Mouse (Mus musculus) liver, embryonic 11.5 days (tissue): Measurements from ENCODE around the gene Gm6793. TPM values are rescaled to one million over a fixed set of nuclear protein-coding genes. Genes with fewer than 3 reads are reported as not detected.

ENCODE experiments used
- ATAC-seq: fragments of 200-750 bp; cut with Nextera tagmentation; replicated peaks from 2 replicates; pipeline ENCODE4 v1.8.0; 2017; ENCODE audit warnings: moderate number of reproducible peaks, mild to moderate bottlenecking, moderate TSS enrichment, moderate library complexity; ENCODE audit not compliant: low FRiP score
- DNase-seq: peaks from one replicate; pipeline ENCODE4 v3.0.0-alpha.2; 2017; ENCODE audit warnings: low spot score
- H3K27ac ChIP-seq: fragments of 300-500 bp; sonication (generic); 2 replicates; pipeline ENCODE4 v1.5.1; 2014; ENCODE audit warnings: mild to moderate bottlenecking, low read depth, low read length, control low read depth
- H3K27me3 ChIP-seq: fragments of 300-500 bp; sonication (generic); replicated peaks from 2 replicates; pipeline ENCODE4 v1.6.1; 2014; ENCODE audit warnings: low read length, mixed read lengths; ENCODE audit not compliant: control insufficient read depth, insufficient read depth
- H3K36me3 ChIP-seq: fragments of 300-500 bp; sonication (generic); 2 replicates; pipeline ENCODE4 v1.6.1; 2014; ENCODE audit warnings: mild to moderate bottlenecking, low read length, moderate library complexity, mixed read lengths; ENCODE audit not compliant: control insufficient read depth, insufficient read depth
- H3K4me1 ChIP-seq: fragments of 300-500 bp; sonication (generic); replicated peaks from 2 replicates; pipeline ENCODE4 v1.6.1; 2014; ENCODE audit warnings: low read length, mixed read lengths; ENCODE audit not compliant: control insufficient read depth, insufficient read depth
- H3K4me2 ChIP-seq: fragments of 300-500 bp; sonication (generic); 2 replicates; pipeline ENCODE4 v1.6.1; 2014; ENCODE audit warnings: mild to moderate bottlenecking, control low read depth, moderate library complexity
- H3K4me3 ChIP-seq: fragments of 300-500 bp; sonication (generic); 2 replicates; pipeline ENCODE4 v1.5.1; 2014; ENCODE audit warnings: low read depth, low read length, control low read depth
- H3K9ac ChIP-seq: fragments of 300-500 bp; sonication (generic); 2 replicates; pipeline ENCODE4 v1.6.1; 2014; ENCODE audit warnings: low read depth, low read length, control low read depth
- H3K9me3 ChIP-seq: fragments of 300-500 bp; sonication (generic); 2 replicates; pipeline ENCODE4 v1.6.1; 2016; ENCODE audit warnings: low read length, inconsistent platforms, mixed read lengths; ENCODE audit not compliant: control insufficient read depth
- WGBS: fragments of 180-500 bp; shearing (Covaris S2); extraction: QIAGEN DNeasy Blood & Tissue Kit; methylation state at CpG from one replicate; pipeline ENCODE4 v1.1.7; 2014; 5-methylcytosine and 5-hydroxymethylcytosine counted together
- polyA plus RNA-seq: library from polyadenylated mRNA; unstranded; fragments of >200 nt; fragmentation: Nextera tagmentation; extraction: Ambion mirVana; gene quantifications from 2 replicates; pipeline ENCODE4 v1.2.1, GENCODE M21; 2014

Gene Gm6793
- polyA plus RNA-seq, 1 experiment from 2014 or later = 1.0 TPM

GRCm38 (mm10) chr8:111976326-111976725 is 38.5 kb downstream of the Gm6793 start:
- peaks cover 26% of the 10 kb centered on the region; the same call in 1 of the 2 replicates for H3K36me3 ChIP-seq

GRCm38 (mm10) chr8:111975706-111976105 is 39.1 kb downstream of the Gm6793 start:
- no peak for ATAC-seq
- H3K4me3 ChIP-seq = no peak overlapping the region
- no peak overlapping the region for H3K4me2 ChIP-seq
- 90% methylated on average over 2 of the region's 2 CpGs for WGBS
- no peak for DNase-seq
- H3K27me3 ChIP-seq = no peaks in the 10 kb centered on the region
- H3K27ac ChIP-seq = no peak overlapping the region
- H3K9me3 ChIP-seq = no peaks in the 10 kb centered on the region
- H3K4me1 ChIP-seq = no peaks in the 10 kb centered on the region; the same call in 1 of the 2 replicates
- no peak overlapping the region for H3K9ac ChIP-seq
- peaks cover 26% of the 10 kb centered on the region; the same call in 1 of the 2 replicates for H3K36me3 ChIP-seq

More at GRCm38 (mm10) chr8:111976326-111976725, 38.5 kb downstream of the Gm6793 start:
- Histone ChIP-seq H3K4me2 (no peak overlapping the region), H3K9ac (no peak overlapping the region), H3K27ac (no peak overlapping the region; the same call in 1 of the 2 replicates), H3K4me3 (no peak overlapping the region), H3K4me1 (no peaks in the 10 kb centered on the region; the same call in 1 of the 2 replicates), H3K9me3 (no peaks in the 10 kb centered on the region), H3K27me3 (no peaks in the 10 kb centered on the region)
- DNase-seq (no peak), ATAC-seq (0 out of 2 replicates have a peak, but pooled peaks have one; percentile 24)
- 66% methylated on average over 2 of the region's 2 CpGs for WGBS

DNA sequence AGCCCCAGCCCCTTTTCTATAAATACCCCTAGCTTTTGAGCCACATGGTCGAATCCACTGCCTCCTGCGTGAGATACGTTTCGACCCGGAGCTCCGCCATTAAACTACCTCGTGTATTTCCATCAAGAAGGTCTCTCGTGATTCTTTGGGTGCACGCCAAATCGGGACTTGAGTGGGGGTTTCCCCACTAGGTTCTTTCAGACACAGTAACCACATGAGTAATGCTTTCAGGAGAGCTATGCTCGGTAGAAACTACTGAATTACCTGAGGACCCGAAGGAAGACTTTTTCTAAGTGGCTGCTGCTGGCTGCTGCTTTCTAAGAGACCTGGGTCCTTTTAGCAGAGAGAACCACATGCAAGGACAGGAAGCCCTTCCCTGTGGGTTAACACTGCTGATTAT is 40.7 kb downstream of the Gm6793 start:
- DNase-seq (no peak), ATAC-seq (no peak)
- Histone ChIP-seq H3K4me3 (no peak overlapping the region), H3K9me3 (no peaks in the 10 kb centered on the region), H3K4me1 (no peaks in the 10 kb centered on the region; the same call in 1 of the 2 replicates), H3K36me3 (peaks cover 28% of the 10 kb centered on the region; the same call in 1 of the 2 replicates), H3K4me2 (no peak overlapping the region), H3K9ac (no peak overlapping the region), H3K27me3 (no peaks in the 10 kb centered on the region), H3K27ac (no peak overlapping the region)
- 97% methylated on average over 12 of the region's 12 CpGs for WGBS

DNA sequence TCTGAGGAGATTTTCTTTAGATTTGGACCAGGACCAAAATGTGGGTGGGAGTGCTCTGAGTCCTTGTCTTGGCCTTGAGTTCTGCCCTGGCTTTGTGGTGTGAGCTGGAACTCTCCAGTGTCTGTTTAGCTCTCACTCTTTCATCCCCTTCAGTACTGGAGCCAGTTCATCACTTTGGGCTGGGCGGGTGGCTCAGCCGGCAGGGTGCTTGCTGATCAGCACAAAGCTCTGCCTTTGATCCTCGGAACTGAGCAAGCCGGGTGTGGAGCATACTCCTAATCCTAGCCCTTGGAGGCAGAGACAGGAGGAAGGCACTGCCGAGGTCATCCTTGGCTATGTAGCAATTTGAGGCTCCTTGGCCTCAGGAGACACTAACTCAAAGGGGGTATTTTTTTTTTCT is 45.8 kb downstream of the Gm6793 start:
- Histone ChIP-seq H3K27ac (no peak overlapping the region), H3K27me3 (no peaks in the 10 kb centered on the region), H3K9ac (no peak overlapping the region), H3K4me1 (no peaks in the 10 kb centered on the region), H3K4me3 (no peak overlapping the region), H3K4me2 (no peak overlapping the region), H3K36me3 (peaks cover 8% of the 10 kb centered on the region; the same call in 1 of the 2 replicates), H3K9me3 (no peaks in the 10 kb centered on the region)
- DNase-seq = no peak
- ATAC-seq = no peak
- WGBS = 68% methylated on average over 5 of the region's 5 CpGs

DNA sequence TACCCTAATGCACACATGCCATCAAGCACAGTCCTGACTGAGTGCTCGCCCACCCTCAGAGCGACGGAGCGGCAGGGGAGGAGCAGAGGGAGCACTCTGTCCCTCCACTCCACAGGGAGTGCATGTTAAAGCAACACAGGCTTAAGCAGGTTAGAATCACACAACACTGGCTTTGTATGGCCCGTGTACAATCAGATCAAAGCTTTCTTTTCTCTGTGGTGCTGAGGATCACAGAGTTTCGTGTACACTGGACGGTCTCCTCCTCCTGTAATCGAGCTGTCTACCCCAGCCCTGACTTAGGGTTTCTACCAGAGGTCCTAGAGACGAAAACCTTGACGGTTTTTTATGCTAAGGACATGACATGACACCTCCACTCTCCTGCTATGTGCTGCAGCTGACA is 46.3 kb downstream of the Gm6793 start:
- Histone ChIP-seq H3K27ac (no peak overlapping the region), H3K27me3 (no peaks in the 10 kb centered on the region), H3K4me3 (no peak overlapping the region), H3K36me3 (peaks cover 6% of the 10 kb centered on the region; the same call in 1 of the 2 replicates), H3K4me2 (no peak overlapping the region), H3K4me1 (no peaks in the 10 kb centered on the region), H3K9me3 (no peaks in the 10 kb centered on the region), H3K9ac (no peak overlapping the region)
- DNase-seq (no peak), ATAC-seq (no peak)
- WGBS = 89% methylated on average over 10 of the region's 10 CpGs

- Histone ChIP-seq H3K9ac (no peak overlapping the region), H3K4me2 (no peak overlapping the region), H3K27me3 (no peaks in the 10 kb centered on the region), H3K27ac (no peak overlapping the region), H3K36me3 (peaks cover 2% of the 10 kb centered on the region; the same call in 1 of the 2 replicates), H3K4me1 (no peaks in the 10 kb centered on the region), H3K4me3 (no peak overlapping the region), H3K9me3 (no peaks in the 10 kb centered on the region)
- DNase-seq (no peak), ATAC-seq (peak; percentile 75)
- WGBS = 46% methylated on average over 5 of the region's 5 CpGs
These were observed 47.5 kb downstream of the Gm6793 start for GRCm38 (mm10) chr8:111967246-111967870.

DNA sequence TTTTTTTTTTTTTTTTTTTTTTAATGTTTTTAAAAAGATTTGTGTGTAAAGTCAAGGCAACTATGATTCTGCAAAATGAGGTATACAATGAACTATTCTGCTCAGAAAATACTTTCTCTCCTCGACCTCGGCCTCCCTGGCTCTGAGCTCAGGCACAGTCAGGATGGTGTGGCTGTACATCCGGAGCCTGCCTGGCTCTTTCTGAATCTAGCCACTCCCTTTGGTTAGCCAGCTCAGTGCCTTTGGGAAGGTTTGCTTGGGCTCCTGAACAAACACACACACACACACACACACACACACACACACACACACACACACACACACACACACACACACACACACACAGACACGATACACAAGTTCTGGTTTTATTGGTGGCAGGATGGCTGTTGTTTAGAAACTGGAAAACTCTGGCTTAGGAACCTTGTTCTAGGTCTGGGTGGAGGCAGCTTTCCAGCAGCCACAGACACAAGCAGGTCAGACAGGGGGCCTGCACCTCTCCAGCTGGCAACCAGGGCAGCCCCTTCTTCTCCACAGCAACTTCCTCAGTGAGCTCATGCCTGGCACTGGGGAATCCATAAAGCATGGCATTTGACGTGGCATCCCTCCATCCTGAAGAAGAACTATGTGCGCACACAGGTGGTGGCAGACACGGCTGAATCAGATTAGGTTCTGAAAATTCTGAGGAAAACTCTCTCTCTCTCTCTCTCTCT is 49.8 kb downstream of the Gm6793 start:
- no peak overlapping the region for H3K4me2 ChIP-seq
- H3K36me3 ChIP-seq = no peaks in the 10 kb centered on the region; the same call in 1 of the 2 replicates
- no peak overlapping the region for H3K27ac ChIP-seq
- 80% methylated on average over 7 of the region's 7 CpGs for WGBS
- H3K9ac ChIP-seq = no peak overlapping the region
- ATAC-seq (no peak), DNase-seq (no peak)
- no peaks in the 10 kb centered on the region for H3K27me3 ChIP-seq
- H3K4me3 ChIP-seq = no peak overlapping the region
- H3K9me3 ChIP-seq = no peaks in the 10 kb centered on the region
- no peaks in the 10 kb centered on the region for H3K4me1 ChIP-seq

DNA sequence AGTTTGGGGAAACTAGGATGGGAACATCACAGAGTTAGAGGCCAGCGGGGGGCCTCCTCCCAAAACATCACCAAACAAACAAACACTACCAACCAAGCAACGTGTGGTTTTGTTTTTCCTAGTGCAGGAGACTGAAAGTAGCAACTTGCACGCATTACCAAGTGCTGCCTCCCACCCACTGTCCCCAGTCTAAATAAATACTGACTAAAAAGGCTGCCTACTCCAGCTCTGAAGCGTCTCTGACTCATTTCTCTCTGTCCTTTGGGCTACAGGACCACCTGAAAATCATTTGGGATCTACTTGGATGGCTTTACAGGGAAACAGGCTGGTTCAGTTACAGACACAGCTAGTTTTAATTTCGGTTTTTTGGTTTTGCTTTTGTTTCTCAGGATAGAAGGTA is 50.5 kb downstream of the Gm6793 start:
- no peak overlapping the region for H3K4me2 ChIP-seq
- WGBS = 59% methylated on average over 5 of the region's 5 CpGs
- H3K9ac ChIP-seq = no peak overlapping the region
- ATAC-seq = no peak
- no peaks in the 10 kb centered on the region for H3K27me3 ChIP-seq
- no peak overlapping the region for H3K4me3 ChIP-seq
- H3K4me1 ChIP-seq = no peaks in the 10 kb centered on the region
- no peak overlapping the region for H3K27ac ChIP-seq
- DNase-seq = no peak
- no peaks in the 10 kb centered on the region; the same call in 1 of the 2 replicates for H3K36me3 ChIP-seq
- H3K9me3 ChIP-seq = no peaks in the 10 kb centered on the region
